Mouse (Mus musculus): ENCODE measurements at regions not wholly inside any gene's neighbourhood (a gene's known extent, or its start where the extent isn't known, plus 50 kb on each side); places are given as distances from the start of the nearest gene placed in this dataset.

DNA sequence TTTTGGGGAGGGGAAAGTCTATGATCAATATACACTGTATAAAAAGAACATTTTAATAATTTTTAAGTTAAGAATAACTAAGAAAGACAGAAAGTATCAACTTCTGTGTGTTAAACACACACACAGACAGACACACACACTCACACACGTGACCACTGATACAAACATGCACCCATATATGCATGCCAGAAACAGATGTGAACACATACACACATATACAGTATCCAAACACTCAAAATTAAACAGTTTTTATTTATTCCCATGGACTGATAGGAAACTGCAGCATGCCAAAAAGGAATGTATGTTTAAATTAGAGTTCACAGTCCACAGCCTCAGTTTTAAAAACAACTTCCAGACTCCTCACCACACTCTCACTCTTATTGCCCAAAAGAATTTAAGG lies 203.4 kb upstream of the Tbl1x start:
- Histone ChIP-seq H3K4me1 (replicated peaks) (no peaks in the 10 kb centered on the region), H3K36me3 (no peaks in the 10 kb centered on the region), H3K9me3 (no peaks in the 10 kb centered on the region), H3K27ac (no peak overlapping the region), H3K4me3 (no peak overlapping the region), H3K27me3 (ENCODE audit: insufficient read depth, poor library complexity, severe bottlenecking) (no peaks in the 10 kb centered on the region)
- WGBS = 83% methylated on average over 1 of the region's 1 CpGs
- DNase-seq (ENCODE audit: low spot score) = no peak

DNA sequence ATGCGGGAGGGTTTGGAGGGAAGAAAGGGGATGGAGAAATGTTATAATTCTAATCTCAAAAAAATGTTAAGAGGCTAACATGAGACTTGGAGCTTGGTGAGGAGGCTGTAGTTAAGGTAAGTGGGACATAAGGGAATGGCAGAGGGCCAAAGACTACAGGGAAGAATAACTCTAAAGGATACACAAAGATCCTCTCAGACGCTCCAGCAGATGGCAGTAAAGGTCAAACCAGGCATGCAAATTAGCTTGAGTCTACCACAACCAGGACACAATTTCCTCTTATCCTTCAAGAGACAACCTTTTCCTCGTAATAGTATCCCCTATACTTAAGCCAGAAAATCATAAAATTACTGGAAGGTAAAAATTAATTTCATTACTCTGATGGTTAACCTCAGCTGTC lies 196.4 kb upstream of the Tbl1x start:
- Histone ChIP-seq H3K27me3 (ENCODE audit: insufficient read depth, poor library complexity, severe bottlenecking) (no peaks in the 10 kb centered on the region), H3K4me1 (replicated peaks) (no peaks in the 10 kb centered on the region), H3K36me3 (no peaks in the 10 kb centered on the region), H3K9me3 (no peaks in the 10 kb centered on the region), H3K4me3 (no peak overlapping the region), H3K27ac (no peak overlapping the region)
- peak; percentile 4 for DNase-seq (ENCODE audit: low spot score)
- WGBS = 77% methylated on average over 3 of the region's 3 CpGs

DNA sequence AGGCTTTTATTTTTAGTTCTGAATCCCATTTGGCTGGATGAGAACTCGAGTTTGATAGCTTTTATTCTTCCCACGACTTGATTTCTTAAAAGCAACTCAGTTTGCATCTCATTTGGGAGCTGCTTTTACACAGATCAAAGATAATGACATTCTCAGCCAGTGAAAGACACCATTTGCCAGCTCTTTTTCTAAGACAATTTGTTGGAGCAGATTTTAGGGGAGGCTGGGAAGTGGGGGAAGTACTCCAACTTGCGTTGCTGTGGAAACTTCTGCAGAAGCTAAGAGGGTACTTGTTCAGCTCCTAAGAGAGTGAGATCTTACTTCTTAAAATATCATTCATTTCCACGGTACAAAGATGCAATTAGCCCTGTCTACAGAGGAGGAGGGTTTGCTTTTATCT lies 187.2 kb upstream of the Tbl1x start:
- Histone ChIP-seq H3K4me1 (replicated peaks) (no peaks in the 10 kb centered on the region), H3K27me3 (ENCODE audit: insufficient read depth, poor library complexity, severe bottlenecking) (no peaks in the 10 kb centered on the region), H3K36me3 (no peaks in the 10 kb centered on the region), H3K27ac (no peak overlapping the region), H3K9me3 (no peaks in the 10 kb centered on the region), H3K4me3 (no peak overlapping the region)
- 35% methylated on average over 4 of the region's 4 CpGs for WGBS
- DNase-seq (ENCODE audit: low spot score) = no peak

DNA sequence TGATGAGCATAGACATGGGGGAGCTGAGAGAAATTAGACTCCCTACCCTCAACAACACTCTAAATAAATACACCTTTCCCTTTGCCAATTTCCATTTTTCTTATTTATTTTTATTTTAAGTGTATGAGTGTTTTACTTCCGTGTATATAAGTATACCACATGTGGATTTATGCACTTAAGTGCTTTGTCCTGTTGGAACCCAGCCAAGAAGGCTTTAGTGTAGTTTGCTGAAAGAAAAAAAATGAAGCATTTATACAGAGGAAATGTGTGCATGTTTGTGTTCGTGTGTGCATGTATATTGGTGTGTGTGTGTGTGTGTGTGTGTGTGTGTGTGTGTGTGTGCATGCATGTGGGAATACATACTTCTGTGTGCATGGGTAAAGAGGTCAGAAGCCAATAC lies 157.6 kb upstream of the Tbl1x start:
- WGBS = 79% methylated on average over 2 of the region's 2 CpGs
- H3K9me3 ChIP-seq = no peaks in the 10 kb centered on the region
- H3K27me3 ChIP-seq (ENCODE audit: insufficient read depth, poor library complexity, severe bottlenecking) = no peaks in the 10 kb centered on the region
- H3K36me3 ChIP-seq = no peaks in the 10 kb centered on the region
- DNase-seq (ENCODE audit: low spot score) = no peak
- no peaks in the 10 kb centered on the region for H3K4me1 ChIP-seq (replicated peaks)
- H3K27ac ChIP-seq = no peak overlapping the region
- H3K4me3 ChIP-seq = no peak overlapping the region

DNA sequence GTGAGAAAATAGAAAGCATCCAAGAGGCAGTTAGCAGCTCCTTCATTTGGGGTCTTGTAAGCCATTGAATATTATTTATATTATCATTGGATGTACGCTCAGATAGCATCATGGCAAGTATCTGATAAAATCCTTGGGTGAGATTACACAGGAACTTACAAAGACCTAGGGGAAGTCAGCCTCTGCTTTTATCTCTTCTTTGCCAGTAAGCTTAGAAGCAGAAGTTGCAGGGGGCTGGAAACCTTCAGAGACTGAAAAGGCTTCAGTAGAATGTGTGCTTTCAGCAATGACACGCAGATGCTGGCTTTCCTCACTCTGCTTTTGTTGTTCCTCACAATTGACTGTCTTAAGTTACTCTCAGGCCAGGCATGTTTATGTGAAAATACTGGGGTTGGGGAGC lies 150.3 kb upstream of the Tbl1x start:
- Histone ChIP-seq H3K36me3 (no peaks in the 10 kb centered on the region), H3K27me3 (ENCODE audit: insufficient read depth, poor library complexity, severe bottlenecking) (no peaks in the 10 kb centered on the region), H3K27ac (no peak overlapping the region), H3K4me1 (replicated peaks) (no peaks in the 10 kb centered on the region), H3K9me3 (no peaks in the 10 kb centered on the region), H3K4me3 (no peak overlapping the region)
- no peak for DNase-seq (ENCODE audit: low spot score)
- WGBS = 49% methylated on average over 2 of the region's 2 CpGs

DNA sequence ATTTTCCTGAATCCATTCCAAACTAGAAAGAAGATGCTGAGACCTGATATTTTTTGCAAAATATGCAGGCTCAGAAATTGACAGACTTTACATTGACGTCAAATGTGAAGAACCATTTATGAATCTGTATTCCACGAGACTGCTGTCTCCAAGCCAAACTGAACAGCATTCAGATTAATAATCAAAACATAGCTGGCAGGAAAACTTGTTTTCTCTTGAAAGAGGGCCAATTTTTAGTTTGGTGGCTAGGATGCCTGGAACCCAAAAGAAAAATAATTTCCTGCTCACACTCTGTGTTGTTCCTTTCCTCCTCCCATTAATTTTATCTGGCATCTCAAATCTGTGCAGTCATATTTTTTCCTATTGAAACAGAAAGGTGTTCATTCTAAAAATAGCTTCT lies 149.7 kb upstream of the Tbl1x start:
- Histone ChIP-seq H3K27ac (no peak overlapping the region), H3K9me3 (no peaks in the 10 kb centered on the region), H3K36me3 (no peaks in the 10 kb centered on the region), H3K27me3 (ENCODE audit: insufficient read depth, poor library complexity, severe bottlenecking) (no peaks in the 10 kb centered on the region), H3K4me1 (replicated peaks) (no peaks in the 10 kb centered on the region), H3K4me3 (no peak overlapping the region)
- WGBS = 84% methylated on average over 2 of the region's 2 CpGs
- DNase-seq (ENCODE audit: low spot score) = no peak

DNA sequence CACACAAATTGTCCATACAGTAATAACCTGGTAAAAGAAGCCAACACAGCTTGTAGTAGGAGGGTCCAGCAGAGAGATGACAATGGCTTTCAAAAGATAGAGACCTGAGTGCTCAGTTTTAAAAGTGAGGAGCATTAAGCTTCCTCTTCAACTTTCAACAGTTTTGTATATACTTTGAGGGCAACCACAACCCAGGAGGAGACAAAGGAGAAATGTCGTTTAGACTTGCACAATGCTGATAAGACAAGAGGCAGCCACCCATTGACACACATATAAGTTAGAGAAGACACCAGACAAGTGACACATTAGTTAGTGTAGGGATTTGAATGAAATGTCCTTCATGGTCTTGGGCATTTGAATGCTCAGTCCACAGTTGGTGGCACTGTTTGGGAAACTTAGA lies 147.2 kb upstream of the Tbl1x start:
- no peaks in the 10 kb centered on the region for H3K4me1 ChIP-seq (replicated peaks)
- WGBS = 70% methylated on average over 1 of the region's 1 CpGs
- H3K36me3 ChIP-seq = no peaks in the 10 kb centered on the region
- H3K4me3 ChIP-seq = no peak overlapping the region
- no peak overlapping the region for H3K27ac ChIP-seq
- no peak for DNase-seq (ENCODE audit: low spot score)
- no peaks in the 10 kb centered on the region for H3K27me3 ChIP-seq (ENCODE audit: insufficient read depth, poor library complexity, severe bottlenecking)
- H3K9me3 ChIP-seq = no peaks in the 10 kb centered on the region

DNA sequence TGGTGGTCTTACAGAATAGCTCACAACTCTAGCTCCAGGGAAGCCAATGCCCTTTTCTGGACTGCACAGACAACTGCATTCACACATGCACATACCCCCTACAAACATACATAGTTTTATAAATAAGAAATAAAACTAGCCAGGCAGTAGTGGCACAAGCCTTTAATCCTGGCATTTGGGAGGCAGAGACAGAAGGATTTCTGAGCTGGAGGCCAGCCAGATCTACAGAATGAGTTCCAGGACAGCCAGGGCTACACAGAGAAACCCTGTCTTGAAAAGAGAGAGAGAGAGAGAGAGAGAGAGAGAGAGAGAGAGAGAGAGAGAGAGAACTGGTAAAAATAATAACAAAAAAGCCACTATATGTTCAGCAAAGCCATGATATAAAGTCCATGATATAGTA lies 143.5 kb upstream of the Tbl1x start:
- no peaks in the 10 kb centered on the region for H3K9me3 ChIP-seq
- DNase-seq (ENCODE audit: low spot score) = no peak
- H3K27ac ChIP-seq = no peak overlapping the region
- no peaks in the 10 kb centered on the region for H3K36me3 ChIP-seq
- no peak overlapping the region for H3K4me3 ChIP-seq
- H3K27me3 ChIP-seq (ENCODE audit: insufficient read depth, poor library complexity, severe bottlenecking) = no peaks in the 10 kb centered on the region
- H3K4me1 ChIP-seq (replicated peaks) = no peaks in the 10 kb centered on the region

DNA sequence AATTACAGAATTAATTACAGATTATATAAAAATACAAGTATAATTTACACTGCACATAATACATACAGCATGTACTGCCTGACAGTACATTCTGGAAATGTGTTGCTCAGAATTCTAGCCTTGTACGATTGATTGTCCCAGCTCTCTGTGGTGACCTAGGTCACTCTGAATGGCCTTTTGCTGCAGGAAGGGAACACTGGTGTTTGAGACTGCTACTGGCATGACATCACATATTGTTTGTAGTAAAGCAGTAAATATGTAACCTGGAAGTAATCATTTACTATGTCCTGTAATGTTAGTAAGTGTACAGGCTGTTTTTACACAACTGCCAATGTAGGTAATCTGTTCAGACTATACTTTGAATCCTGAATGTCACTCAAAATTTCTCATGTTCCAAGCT lies 123.5 kb upstream of the Tbl1x start:
- no peaks in the 10 kb centered on the region for H3K36me3 ChIP-seq
- DNase-seq (ENCODE audit: low spot score) = no peak
- no peaks in the 10 kb centered on the region for H3K9me3 ChIP-seq
- H3K27ac ChIP-seq = no peak overlapping the region
- H3K4me1 ChIP-seq (replicated peaks) = no peaks in the 10 kb centered on the region
- no peaks in the 10 kb centered on the region for H3K27me3 ChIP-seq (ENCODE audit: insufficient read depth, poor library complexity, severe bottlenecking)
- no peak overlapping the region for H3K4me3 ChIP-seq
- 89% methylated on average over 1 of the region's 1 CpGs for WGBS

DNA sequence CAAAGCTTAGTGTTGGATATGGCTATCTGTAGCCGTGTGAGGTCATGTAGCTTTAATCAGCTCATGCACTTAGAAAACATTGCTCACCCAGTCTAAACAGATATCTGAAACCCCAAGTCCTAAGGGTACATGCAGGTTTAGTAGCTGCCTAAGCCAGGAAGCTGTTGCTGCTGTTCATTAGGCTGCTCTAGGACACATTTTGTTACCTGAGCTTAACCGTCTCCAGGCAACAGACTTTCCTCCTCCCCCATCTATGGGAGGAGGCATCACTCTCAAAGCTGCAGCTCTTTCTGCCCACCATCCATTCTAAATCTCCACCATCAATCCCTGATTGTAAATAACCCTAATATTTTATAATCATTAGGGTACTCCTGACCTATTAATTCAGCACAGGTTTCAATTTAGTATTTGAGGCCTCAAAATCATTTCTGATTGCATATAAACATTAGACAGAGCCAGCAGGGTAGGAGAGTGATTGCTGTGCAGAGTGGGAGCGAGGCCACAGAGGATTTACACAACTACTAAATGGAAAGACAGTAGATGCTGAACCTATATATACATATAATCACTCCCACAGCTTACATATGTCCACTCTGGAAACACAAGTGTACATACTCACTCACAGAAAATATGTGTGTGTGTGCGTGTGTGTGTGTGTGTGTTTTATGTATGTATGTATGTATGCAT lies 118.9 kb upstream of the Tbl1x start:
- Histone ChIP-seq H3K36me3 (no peaks in the 10 kb centered on the region), H3K4me3 (no peak overlapping the region), H3K27ac (no peak overlapping the region), H3K4me1 (replicated peaks) (no peaks in the 10 kb centered on the region), H3K27me3 (ENCODE audit: insufficient read depth, poor library complexity, severe bottlenecking) (no peaks in the 10 kb centered on the region), H3K9me3 (no peaks in the 10 kb centered on the region)
- WGBS = 74% methylated on average over 4 of the region's 4 CpGs
- no peak for DNase-seq (ENCODE audit: low spot score)

DNA sequence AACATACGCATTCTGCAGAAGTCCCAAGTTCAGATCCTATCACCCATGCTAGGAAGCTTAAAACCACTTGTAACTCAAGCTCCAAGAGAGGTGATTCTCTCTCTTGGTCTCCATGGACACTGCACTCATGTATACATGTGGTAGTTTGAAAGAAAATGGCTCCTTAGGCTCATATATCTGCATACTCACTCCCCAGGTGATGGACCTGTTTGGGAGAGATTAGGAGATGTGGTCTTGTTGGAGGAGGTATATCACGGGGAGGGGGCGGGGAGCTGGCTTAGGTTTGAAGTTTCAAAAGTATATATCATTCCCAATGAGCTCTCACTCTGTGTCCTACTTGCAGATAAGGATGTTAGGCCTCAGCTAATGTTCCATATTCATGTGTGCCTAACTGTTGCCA lies 103.9 kb upstream of the Tbl1x start:
- Histone ChIP-seq H3K36me3 (no peaks in the 10 kb centered on the region), H3K27me3 (ENCODE audit: insufficient read depth, poor library complexity, severe bottlenecking) (no peaks in the 10 kb centered on the region), H3K4me3 (no peak overlapping the region), H3K9me3 (no peaks in the 10 kb centered on the region), H3K4me1 (replicated peaks) (no peaks in the 10 kb centered on the region), H3K27ac (no peak overlapping the region)
- WGBS = 90% methylated on average over 3 of the region's 3 CpGs
- no peak for DNase-seq (ENCODE audit: low spot score)

DNA sequence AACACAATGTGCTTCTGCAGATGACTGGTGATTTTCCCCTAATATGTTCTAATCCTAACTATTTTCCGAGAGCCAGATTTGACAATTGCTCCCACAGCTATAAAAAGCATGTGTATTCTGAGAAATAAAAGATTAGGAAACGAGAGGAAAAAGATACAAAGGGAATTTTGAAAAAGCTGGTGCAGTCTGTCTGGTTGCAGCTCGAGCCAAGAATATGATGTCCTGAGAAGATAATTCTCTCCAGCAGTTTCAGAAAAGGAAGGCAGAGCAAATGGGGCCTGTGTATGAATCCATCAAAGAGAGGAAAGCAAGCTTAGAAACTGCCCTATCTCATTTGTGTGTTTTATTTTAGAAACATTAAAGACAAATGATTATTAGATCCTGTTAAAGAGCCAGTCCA lies 102.9 kb upstream of the Tbl1x start:
- Histone ChIP-seq H3K4me3 (no peak overlapping the region), H3K4me1 (replicated peaks) (no peaks in the 10 kb centered on the region), H3K36me3 (no peaks in the 10 kb centered on the region), H3K27me3 (ENCODE audit: insufficient read depth, poor library complexity, severe bottlenecking) (no peaks in the 10 kb centered on the region), H3K27ac (no peak overlapping the region), H3K9me3 (no peaks in the 10 kb centered on the region)
- WGBS = 80% methylated on average over 3 of the region's 3 CpGs
- no peak for DNase-seq (ENCODE audit: low spot score)

DNA sequence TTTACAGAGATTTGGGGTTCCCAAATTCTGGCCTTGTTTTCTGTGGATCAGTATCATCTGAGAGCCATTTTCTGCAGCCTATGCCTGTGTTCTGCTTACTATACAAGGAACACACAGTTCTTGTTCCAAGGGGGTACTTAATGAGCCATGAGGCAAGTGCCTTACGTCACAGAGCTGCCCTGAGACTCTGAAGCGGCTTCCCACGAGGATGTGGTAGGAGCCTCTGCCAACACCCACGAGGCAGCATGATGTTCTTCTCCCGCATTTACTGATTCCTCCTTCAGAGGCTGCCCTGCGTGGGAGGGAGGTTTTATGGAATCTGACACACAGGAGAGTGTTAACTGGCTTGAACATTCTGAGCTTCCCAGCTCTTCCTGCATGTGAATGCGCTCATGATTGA lies 101.4 kb upstream of the Tbl1x start:
- H3K36me3 ChIP-seq = no peaks in the 10 kb centered on the region
- no peak overlapping the region for H3K4me3 ChIP-seq
- no peak for DNase-seq (ENCODE audit: low spot score)
- H3K27ac ChIP-seq = no peak overlapping the region
- no peaks in the 10 kb centered on the region for H3K9me3 ChIP-seq
- H3K27me3 ChIP-seq (ENCODE audit: insufficient read depth, poor library complexity, severe bottlenecking) = no peaks in the 10 kb centered on the region
- WGBS = 76% methylated on average over 7 of the region's 7 CpGs
- no peaks in the 10 kb centered on the region for H3K4me1 ChIP-seq (replicated peaks)

DNA sequence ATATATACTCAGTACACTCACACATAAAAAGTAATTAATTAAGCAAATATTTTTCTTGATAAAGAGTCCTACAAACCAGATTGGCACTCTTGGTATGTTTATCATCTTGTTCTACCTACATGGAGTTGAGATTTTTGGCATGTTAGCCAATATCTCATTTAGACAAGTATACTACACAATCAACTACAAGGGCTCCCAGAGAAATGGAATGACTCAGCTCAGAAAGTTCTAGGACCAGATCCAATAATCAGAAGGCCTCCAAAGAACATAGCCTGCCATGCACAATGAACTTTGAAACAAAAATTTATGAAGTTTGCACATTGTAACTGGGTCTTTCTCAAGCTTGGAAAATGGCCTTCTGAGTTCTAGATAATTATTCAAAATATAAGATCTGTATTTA lies 100.0 kb upstream of the Tbl1x start:
- no peak for DNase-seq (ENCODE audit: low spot score)
- H3K27ac ChIP-seq = no peak overlapping the region
- H3K36me3 ChIP-seq = no peaks in the 10 kb centered on the region
- no peaks in the 10 kb centered on the region for H3K27me3 ChIP-seq (ENCODE audit: insufficient read depth, poor library complexity, severe bottlenecking)
- no peak overlapping the region for H3K4me3 ChIP-seq
- H3K4me1 ChIP-seq (replicated peaks) = no peaks in the 10 kb centered on the region
- no peaks in the 10 kb centered on the region for H3K9me3 ChIP-seq
